Mouse (Mus musculus) kidney, postnatal 14 days (tissue): ENCODE measurements around the gene Taz.

Experiments used
- DNase-seq: peaks from one replicate; pipeline ENCODE4 v3.0.0; 2022; ENCODE audit warnings: mixed read lengths

Gene Taz

GRCm38 (mm10) chrX:74281732-74282394, at the start of gene Taz, which contains the start of gene Dnase1l1:
Gene Taz (plus strand): TSS chrX:74281912.
Gene Dnase1l1 (minus strand): TSS chrX:74282337.
- DNase-seq = peak; percentile 91

- DNase-seq = no peak
Observed at GRCm38 (mm10) chrX:74233196-74233595, 48.5 kb upstream of the Taz start.

GRCm38 (mm10) chrX:74240332-74240731, 41.4 kb upstream of the Taz start:
- no peak for DNase-seq

GRCm38 (mm10) chrX:74243396-74243795, 38.3 kb upstream of the Taz start:
- peak; percentile 41 for DNase-seq

GRCm38 (mm10) chrX:74243807-74244206, 37.9 kb upstream of the Taz start:
- no peak for DNase-seq

GRCm38 (mm10) chrX:74244614-74245083, 37.1 kb upstream of the Taz start:
- peak; percentile 75 for DNase-seq

GRCm38 (mm10) chrX:74245107-74245506, 36.6 kb upstream of the Taz start:
- no peak for DNase-seq

GRCm38 (mm10) chrX:74245687-74246086, 36.0 kb upstream of the Taz start:
- peak; percentile 88 for DNase-seq

GRCm38 (mm10) chrX:74246213-74246681, 35.5 kb upstream of the Taz start:
- DNase-seq = peak; percentile 92

- DNase-seq = no peak
Observed at GRCm38 (mm10) chrX:74246693-74247092, 35.0 kb upstream of the Taz start.

GRCm38 (mm10) chrX:74248651-74249050, 33.1 kb upstream of the Taz start:
- DNase-seq = peak; percentile 72

- DNase-seq = peak; percentile 78
Observed at GRCm38 (mm10) chrX:74249615-74250014, 32.1 kb upstream of the Taz start, which contains the start of gene Flna. Gene Flna (minus strand): TSS chrX:74249820.

- peak; percentile 93 for DNase-seq
Observed at GRCm38 (mm10) chrX:74254153-74254887, 27.4 kb upstream of the Taz start, which contains the start of gene Emd. Gene Emd (plus strand): TSS chrX:74254687.

- DNase-seq = no peak
Observed at GRCm38 (mm10) chrX:74254888-74255565, 26.7 kb upstream of the Taz start.

GRCm38 (mm10) chrX:74257746-74258145, 24.0 kb upstream of the Taz start:
- no peak for DNase-seq

- no peak for DNase-seq
Observed at GRCm38 (mm10) chrX:74269736-74270061, 12.0 kb upstream of the Taz start.

GRCm38 (mm10) chrX:74270062-74270901, 11.4 kb upstream of the Taz start, which contains the start of gene Rpl10:
Gene Rpl10 (plus strand): TSS chrX:74270812.
- peak; percentile 94 for DNase-seq

- DNase-seq = peak; percentile 36
Observed at GRCm38 (mm10) chrX:74270902-74271551, 10.7 kb upstream of the Taz start.

- DNase-seq = no peak
Observed at GRCm38 (mm10) chrX:74273422-74274322, 8.0 kb upstream of the Taz start.

GRCm38 (mm10) chrX:74277916-74278315, 3.8 kb upstream of the Taz start:
- DNase-seq = no peak
